Mouse (Mus musculus) heart, postnatal 0 days (tissue): ENCODE data around the gene Hcar2.

Experiments
- CTCF ChIP-seq: IDR thresholded peaks from 2 replicates; pipeline ENCODE4 v1.5.1; 2016; ENCODE audit warnings: antibody characterized with exemption, control low read depth, low read depth
- EP300 ChIP-seq: IDR thresholded peaks from 2 replicates; pipeline ENCODE4 v1.6.1; 2016; ENCODE audit warnings: antibody characterized with exemption, low read depth

GRCm38 (mm10) chr5:123862374-123863350 lies 2.6 kb downstream of the Hcar2 start:
- no peak for TF ChIP-seq CTCF
- TF ChIP-seq EP300: no peak
